Mouse (Mus musculus) spleen, embryonic (tissue): ENCODE measurements around the gene Rsg1.

ENCODE experiments used
- CTCF ChIA-PET: fragments of 350-600 bp; sonication (Branson Sonifier 250); formaldehyde crosslinking; loops from one replicate; lab custom pipeline; 2022; lab: Charles Lee

The Rsg1 gene

GRCm38 (mm10) chr4:141213770-141214336 is at the start of gene Rsg1:
Gene Rsg1 (plus strand): TSS chr4:141213956.
- CTCF ChIA-PET, result no interaction called here

DNA sequence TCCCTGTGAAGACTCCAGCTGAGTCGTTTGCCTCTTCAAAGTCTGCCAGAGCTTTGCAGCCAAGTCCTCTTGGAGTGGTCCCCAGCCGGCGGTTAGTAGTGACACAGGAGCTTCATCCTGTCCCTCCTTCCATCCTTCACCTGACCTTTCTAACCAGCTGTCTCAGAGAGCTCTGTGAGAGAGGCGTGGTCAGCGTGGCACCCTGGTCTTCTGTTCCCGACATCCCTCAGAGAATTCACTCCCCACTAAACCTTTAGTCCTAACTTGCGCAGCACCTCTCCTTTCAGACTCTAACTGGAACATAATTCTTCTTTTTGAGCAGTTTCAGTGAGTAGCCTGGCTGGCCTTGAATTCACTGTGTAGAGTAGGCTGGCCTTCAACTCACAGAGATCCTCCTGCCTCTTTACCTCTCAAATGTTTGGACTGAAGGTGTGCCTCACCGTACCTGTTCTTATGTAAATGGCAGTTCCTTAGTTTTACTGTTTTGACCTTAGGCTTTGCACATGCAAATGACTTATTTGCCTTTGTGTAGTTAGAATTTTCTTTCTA is 47.9 kb upstream of the Rsg1 start:
- CTCF ChIA-PET, result no interaction called here

GRCm38 (mm10) chr4:141167156-141167555 is 46.6 kb upstream of the Rsg1 start:
- CTCF ChIA-PET, result no interaction called here

GRCm38 (mm10) chr4:141172121-141172520 is 41.6 kb upstream of the Rsg1 start:
- CTCF ChIA-PET, result no interaction called here

DNA sequence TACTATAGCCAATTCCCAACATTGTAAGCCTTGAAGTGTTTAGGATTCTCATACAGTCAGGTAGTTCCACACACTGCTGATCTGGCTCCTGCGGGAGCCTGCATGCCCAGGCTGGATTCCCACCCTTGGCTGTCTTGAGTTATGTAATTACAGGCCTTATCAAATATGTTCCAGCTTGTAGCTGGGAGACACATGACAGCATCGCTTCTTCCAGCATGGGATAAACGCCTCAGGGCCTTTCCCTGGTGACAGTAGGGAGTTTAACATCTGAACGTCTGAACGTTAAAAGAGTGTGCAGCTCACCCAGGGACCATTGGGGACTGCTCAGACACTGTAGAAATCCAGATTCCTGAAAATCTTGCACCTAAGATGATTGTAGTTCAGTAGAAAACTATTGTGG is 38.0 kb upstream of the Rsg1 start:
- CTCF ChIA-PET, result no interaction called here

GRCm38 (mm10) chr4:141176328-141176838 is 37.4 kb upstream of the Rsg1 start:
- CTCF ChIA-PET, result no interaction called here

GRCm38 (mm10) chr4:141178500-141178899 is 35.3 kb upstream of the Rsg1 start:
- CTCF ChIA-PET, result no interaction called here

DNA sequence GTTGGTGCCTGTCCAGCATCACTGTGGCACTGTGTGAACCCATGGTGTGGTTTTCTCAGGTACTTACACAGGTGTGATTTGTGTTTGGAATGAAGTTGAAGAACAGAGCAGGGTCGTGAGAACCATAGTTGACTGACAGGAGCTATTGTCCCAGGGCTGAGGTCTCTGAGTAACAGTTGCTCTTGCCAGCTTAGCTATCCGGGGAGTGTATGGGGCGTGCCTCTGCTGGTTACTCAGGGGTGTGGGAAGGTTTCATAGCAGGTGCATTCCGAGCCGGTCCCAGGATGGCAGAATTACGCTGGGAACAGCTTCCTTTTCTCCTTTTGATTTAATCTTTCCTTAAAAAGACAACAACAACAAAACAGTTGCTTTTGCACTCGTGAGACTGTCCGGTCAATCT is 32.9 kb upstream of the Rsg1 start:
- CTCF ChIA-PET, result no interaction called here

DNA sequence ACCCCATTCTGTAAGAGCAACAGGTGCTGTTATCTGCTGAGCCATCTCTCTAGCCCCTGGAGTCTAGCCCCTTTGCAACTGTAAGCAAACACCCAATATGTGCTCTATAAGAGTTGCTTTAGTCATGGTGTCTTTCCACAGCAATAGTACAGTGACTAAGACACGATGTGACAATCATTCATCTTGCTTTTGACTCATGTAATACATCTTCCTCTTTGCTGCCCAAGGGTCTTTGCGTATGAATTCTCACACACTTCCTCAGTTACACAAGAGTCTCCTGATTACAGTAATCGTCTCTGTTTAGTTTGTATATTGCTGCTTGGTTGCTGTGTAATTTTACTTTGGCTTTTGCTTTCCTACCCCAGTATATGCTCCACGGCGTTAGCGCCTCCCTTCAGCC is 31.8 kb upstream of the Rsg1 start:
- CTCF ChIA-PET, result no interaction called here

- CTCF ChIA-PET, result no interaction called here
Measured at GRCm38 (mm10) chr4:141183932-141184331, 29.8 kb upstream of the Rsg1 start.

DNA sequence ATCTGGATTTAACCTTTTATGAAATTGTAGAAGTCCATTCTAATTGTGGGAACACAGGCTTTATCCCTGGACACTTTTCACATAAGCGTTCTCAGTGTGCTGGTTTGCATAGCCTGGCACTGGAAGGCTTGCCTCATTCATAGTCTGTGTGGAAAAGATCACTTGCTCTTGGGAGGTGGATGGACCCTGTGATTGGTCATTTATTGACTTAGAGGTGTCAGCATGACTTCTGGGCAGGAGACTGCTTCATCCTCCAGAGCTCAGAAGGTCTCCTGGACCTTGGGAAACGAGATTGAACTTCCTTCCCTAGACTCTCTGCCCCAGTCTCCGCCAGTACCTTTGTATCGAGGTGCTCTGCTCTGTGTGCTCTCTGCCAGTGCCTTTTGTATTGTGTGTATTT is 29.3 kb upstream of the Rsg1 start:
- CTCF ChIA-PET, result no interaction called here

GRCm38 (mm10) chr4:141186923-141187836 is 26.6 kb upstream of the Rsg1 start:
- CTCF ChIA-PET, result no interaction called here

DNA sequence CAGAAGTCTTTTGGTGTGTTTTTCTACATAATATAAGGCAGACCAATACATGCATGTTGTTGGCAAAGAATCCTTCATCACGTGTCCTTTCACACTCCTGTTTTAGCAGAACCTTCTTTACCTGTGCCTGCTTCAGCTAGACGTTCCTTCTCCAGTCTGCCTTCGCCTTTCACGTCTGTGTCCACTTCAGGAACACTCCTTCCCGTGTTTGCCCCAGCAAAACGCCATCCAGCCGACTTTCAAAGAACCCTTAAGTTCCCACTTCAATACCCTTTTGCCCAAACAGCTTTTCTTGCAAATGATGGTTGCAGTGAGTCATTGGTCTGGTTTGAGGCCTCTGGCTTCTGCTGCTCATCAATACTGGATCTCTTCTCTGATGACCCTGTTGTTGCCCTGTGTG is 22.5 kb upstream of the Rsg1 start:
- CTCF ChIA-PET, result no interaction called here

GRCm38 (mm10) chr4:141194553-141194952 is 19.2 kb upstream of the Rsg1 start:
- CTCF ChIA-PET, result interaction anchor here (0.6 kb wide), 1 partner anchor 568 kb away, joined by 3 read pairs; no protein-coding TSS in a partner anchor

DNA sequence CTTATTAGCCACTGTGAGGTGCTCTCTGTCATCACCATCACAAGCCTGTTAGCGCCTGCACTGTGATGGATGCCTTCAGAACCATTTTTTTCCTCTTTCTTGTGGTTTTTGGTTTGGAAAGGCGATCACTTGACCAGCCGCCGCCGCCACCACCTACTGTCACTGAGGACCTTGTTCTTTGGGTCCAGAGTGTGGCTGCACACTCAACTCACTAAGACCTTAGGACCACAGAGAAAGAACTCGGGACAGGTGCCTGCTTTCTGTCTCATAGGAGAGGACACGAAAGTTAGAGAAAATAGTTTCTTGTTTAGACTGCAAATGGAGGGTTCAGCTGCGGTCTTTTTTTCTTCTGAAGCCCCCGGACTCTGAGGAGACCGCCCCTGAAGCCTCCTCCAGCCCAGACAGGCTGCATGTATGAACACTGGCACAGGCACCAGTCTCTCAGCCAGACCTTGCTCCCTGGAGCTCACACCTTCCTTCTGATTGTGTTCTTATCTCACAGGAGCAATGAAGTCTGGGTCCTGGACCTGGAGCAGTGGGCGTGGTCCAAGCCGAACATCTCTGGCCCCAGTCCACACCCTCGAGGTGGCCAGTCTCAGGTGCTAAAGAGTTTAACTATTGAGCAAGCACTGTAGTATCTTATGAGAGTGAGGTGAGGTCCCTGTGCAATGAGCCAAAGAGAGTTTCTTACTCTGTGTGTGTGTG is 16.6 kb upstream of the Rsg1 start:
- CTCF ChIA-PET, result no interaction called here

DNA sequence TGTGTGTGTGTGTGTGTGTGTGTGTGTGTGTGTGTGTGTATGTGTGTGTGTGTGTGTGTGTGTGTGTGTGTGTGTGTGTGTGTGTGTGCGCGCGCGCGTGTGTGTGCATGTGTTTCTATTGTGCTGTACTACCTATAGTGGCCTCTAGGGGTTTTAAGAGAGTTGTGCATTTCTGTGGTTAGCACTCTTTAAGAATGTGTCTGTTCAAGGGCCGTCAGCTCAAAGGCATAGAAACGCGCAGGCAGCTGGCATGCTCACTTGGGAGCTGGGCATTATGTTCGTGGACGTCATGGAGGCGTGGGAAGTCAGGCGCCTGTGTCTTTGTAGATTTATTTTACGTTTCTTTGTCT is 16.1 kb upstream of the Rsg1 start:
- CTCF ChIA-PET, result no interaction called here

- CTCF ChIA-PET, result no interaction called here
Measured at GRCm38 (mm10) chr4:141200906-141201305, 12.8 kb upstream of the Rsg1 start.

DNA sequence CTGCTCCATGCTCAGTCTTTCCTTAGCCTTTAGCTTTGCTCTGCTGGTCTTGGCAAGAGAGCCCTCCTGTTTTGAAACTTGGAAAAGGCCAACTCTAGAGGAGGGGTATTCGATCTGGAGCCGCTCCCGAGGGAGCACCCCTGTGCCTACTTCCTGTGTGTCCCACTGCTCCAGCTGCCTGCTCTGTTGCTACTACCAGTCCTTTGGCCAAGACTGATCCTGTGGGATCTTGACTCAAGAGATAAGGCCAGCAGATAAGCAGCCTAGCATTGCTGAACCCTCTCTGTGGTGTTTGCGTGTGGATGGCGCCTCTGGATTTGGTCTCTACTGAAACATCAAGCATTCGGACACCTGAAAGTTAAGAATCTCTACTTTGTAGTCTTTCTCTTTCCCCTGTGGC is 11.6 kb upstream of the Rsg1 start:
- CTCF ChIA-PET, result no interaction called here

DNA sequence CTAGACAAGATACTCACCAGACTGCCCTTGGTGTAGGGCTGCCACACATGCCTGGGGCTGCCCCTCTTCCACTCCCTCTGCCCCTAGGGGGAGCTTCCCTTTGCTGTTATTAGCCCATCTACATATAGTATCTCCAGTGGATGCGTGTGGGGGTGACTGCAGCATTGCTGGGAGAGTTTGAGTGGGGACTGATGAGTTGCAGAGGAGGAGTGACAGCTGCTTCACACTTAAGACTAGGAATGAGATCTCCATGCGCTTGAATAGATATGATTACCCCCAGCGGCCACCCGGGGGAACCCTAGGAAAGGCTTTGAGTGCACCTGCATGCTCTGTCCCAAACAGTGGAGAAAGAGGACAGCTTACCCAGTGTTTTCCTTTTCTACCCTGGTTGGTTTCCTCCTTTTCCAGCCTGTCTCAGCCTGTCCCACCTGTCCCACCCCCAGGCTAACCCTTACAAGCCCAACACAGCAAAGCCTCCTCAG is 9.1 kb upstream of the Rsg1 start:
- CTCF ChIA-PET, result no interaction called here

DNA sequence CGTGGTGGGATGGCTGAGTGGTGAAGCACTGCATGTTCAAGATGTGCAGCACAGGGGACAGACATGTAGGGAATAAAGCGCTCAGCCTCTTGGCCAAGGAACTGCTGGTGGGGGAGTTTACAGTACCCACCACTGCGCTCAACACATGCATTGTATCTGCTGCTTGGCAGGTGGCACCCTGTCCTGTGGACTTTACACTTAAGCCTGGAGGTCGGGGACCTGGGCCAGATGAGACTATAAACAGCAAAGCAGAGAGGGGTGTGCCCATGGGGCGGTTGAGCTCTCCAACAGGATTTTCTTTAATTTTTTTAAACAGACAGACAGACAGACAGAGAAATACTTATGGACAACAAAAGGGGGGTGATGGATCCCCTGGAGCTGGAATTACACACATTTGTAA is 6.7 kb upstream of the Rsg1 start:
- CTCF ChIA-PET, result no interaction called here

- CTCF ChIA-PET, result no interaction called here
Measured at GRCm38 (mm10) chr4:141210524-141211219, 3.1 kb upstream of the Rsg1 start.
